Mouse (Mus musculus): Measurements from ENCODE around the gene Tuba3b.

Gene Tuba3b

DNA sequence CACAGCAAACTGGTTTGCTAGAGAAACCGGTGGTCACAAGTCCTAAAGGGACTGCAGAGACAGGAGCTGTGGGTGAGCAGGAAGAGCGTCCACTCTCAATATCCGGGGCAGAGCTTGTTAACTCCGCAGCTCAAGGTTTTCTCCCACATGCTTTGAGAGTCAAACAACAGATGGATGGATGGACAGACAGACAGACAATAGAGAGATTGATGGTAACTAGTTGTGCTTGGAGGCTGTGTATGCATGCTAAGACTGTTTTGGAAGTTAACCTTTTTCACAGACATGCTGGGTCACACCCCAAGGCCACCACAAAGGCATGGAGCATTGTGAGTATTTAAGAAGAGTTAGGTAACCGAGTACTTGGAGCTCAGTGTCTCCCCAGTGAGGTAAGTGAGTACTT, 6.9 kb upstream of the Tuba3b start:
- DNase-seq = no peak

DNA sequence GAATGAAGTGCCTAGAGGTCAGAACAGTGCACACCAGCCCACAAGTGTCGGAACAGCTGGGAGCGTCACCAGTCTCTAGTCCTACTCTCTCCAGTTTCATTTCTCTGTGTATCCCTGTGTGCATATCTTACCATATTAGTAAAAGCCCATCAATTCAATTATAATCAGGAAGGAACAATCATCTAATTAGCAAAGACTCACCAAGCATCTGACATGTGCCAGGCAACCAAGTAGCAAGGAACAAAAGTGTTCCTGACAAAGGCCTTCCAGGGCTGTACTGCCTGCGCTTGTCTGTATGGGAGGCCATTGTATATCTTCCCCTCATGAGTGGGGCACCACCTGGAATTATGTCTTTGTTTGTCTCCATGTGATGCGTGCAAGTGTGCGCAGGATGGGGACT, 4.7 kb upstream of the Tuba3b start:
- no peak for DNase-seq

DNA sequence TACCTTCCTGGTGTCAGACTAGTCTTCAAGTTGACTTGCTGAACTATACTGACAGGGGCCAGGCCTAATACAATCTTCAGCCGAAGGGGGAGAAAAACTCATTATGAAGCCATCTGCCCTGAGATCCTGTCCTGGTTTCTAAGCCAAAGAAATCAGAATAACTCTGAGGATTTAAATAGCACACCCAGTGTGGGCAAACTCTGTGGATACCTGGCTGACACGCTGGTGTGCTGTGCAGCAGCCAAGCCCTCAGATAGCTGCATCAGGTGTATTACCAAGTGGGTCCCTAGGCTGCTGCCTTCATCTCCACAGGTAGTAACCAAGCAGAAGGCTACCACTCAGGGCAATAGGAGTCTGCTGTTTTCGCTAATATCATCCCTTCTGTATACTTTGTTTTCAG, 2.9 kb upstream of the Tuba3b start:
- peak; percentile 82 for DNase-seq

GRCm38 (mm10) chr6:145614219-145614618, 1.3 kb upstream of the Tuba3b start, which contains the start of gene Lmntd1:
TSS of gene Lmntd1 (minus strand) at chr6:145614319.
- no peak for DNase-seq

GRCm38 (mm10) chr6:145616402-145617229, 1.1 kb downstream of the Tuba3b start:
- DNase-seq = no peak

DNA sequence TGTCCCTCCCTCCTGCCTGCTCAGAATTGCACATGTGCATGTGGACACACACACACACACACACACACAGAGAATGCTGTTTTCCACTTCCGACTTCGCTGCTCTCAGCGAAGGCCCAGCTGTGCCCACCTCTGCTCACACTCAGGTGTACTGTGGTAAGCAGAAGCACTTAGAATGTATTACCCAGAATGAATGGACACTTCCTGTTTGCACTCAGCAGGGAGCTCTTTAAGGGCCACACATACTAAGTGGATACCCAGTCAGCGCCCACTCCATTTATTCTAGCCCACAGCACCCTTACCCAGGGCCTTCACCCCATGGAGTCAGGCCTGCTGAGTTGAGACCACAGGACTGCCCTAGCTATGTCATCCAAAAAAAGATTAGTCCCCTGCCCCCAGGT, 7.6 kb downstream of the Tuba3b start:
- DNase-seq = no peak

DNA sequence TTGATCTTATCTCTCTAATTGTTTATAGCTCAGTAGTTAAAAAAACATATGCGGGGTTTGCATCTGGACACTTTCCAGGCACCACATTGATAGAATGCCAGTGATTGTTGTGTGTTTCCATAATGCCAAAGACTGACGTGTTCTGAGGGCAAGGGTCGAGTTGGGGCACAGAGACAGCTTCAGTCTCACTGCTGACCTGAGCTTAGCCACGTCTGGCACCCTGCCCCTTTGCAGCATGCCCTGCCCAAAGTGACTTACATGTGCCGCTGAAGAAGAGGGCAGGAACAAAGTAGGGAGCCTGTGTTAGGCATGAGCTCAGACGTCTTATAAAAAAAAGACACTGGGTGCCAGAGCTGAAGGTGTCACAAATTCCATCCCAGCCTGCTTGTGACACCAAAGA, 14.7 kb downstream of the Tuba3b start:
- no peak for DNase-seq

- DNase-seq = no peak
These were observed 18.9 kb downstream of the Tuba3b start for GRCm38 (mm10) chr6:145634454-145634853.

GRCm38 (mm10) chr6:145636682-145637081, 21.1 kb downstream of the Tuba3b start:
- no peak for DNase-seq

GRCm38 (mm10) chr6:145638248-145638647, 22.7 kb downstream of the Tuba3b start:
- no peak for DNase-seq

- DNase-seq = no peak
These were observed 25.5 kb downstream of the Tuba3b start for GRCm38 (mm10) chr6:145640971-145641506.

GRCm38 (mm10) chr6:145651976-145652375, 36.4 kb downstream of the Tuba3b start:
- no peak for DNase-seq

DNA sequence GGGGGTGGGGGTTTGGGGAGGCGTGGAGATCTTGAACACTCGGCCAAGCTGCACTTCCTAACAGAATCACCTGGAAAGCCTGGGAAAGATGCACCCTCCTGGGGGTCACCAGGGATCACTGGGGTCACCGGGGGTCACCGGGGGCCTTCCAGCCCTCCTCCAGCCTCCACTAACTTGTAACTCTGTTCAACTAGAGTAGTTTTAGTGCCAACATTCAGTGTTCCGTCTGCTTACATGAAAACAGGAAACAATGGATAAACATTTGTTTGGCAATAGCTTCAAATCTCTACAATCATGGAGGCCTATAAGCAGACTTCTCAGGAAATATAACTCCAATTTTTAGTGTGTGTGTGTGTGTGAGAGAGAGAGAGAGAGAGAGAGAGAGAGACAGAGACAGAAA, 37.4 kb downstream of the Tuba3b start:
- DNase-seq = no peak

DNA sequence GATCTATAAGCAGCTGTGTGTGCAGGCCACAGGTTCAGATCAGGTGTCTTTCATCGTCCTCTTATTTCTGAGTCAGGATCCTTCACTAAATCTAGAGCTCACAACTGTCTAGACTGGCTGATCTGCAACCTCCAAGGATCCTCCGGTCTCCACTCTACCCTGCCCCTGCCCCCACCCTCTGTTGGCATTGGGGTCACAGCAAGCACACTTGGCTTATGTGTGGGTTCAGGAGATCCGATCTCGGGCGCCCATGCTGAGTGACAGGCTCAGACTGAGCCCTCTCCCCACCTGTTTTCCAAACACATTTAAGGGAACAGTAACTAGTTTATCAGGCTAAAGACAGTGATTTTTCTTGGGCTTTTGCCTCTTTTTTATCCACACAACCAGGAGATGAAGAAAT, 38.1 kb downstream of the Tuba3b start:
- DNase-seq = no peak

DNA sequence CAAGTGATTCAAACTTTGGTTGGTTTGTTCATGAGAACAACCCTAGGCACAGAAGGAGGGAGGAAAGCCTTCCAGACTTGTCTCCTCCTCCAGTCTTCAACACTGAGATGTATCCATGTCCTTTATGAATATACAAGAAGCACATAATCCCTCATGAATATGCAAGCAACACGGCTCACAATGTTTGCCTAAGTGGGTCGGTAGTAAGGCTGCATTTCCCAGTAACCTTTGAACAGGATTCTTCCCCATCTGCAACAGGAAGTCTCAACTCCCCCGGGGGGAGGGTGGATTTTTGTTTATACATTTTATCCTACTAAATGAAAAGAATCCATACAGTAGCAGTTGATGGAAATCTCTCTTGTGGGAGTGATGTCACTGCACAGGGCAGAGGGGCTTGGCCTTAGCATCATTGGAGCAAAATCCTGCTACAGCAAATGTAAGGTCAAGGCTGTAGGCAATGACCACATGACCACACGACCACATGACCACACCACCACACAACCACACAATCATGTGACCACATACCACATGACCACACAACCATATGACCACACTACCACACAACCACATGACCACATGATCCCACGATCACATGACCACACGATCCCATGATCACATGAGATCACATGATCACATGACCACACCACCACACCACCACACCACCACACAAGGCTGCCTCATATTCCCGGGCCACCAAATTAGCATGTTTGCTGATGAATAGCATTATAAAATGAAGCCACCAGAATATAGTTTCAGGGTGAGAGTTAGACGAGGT, 38.7 kb downstream of the Tuba3b start:
- DNase-seq = no peak

- no peak for DNase-seq
These were observed 40.1 kb downstream of the Tuba3b start for GRCm38 (mm10) chr6:145655678-145656077.

GRCm38 (mm10) chr6:145656740-145657591, 41.4 kb downstream of the Tuba3b start:
- DNase-seq = no peak

DNA sequence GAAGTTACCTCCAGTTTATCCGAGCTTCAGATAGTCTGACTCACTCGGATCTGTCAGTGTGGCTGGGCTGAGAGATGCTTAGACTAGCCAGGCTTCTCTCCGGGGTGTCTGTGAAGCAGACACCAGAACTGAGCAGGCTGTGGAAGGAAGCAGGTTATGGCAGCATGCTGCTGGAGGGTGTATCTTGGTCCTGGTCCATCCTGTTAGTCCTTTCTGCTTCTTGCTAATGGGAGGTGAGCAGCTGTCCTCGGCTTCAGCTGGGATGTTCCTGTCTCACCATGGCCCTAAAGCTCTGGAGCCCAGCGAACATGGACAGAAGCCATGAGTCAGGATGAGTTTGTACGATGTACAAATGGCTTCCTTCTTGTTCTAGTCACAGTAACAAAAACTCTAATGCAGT, 43.6 kb downstream of the Tuba3b start:
- DNase-seq = no peak

GRCm38 (mm10) chr6:145660943-145661342, 45.4 kb downstream of the Tuba3b start:
- no peak for DNase-seq

- DNase-seq = no peak
These were observed 48.7 kb downstream of the Tuba3b start for GRCm38 (mm10) chr6:145664208-145664607.

GRCm38 (mm10) chr6:145665751-145666150, 50.2 kb downstream of the Tuba3b start:
- no peak for DNase-seq

- no peak for DNase-seq
These were observed 52.1 kb downstream of the Tuba3b start for GRCm38 (mm10) chr6:145667654-145668053.

GRCm38 (mm10) chr6:145669596-145670071, 54.1 kb downstream of the Tuba3b start:
- peak; percentile 75 for DNase-seq

Data from cerebellum, adult 9-11 months (tissue).